Mouse (Mus musculus) myocyte (in vitro differentiated cells): ENCODE measurements around the gene Atn1.

ENCODE experiments used
- POLR2A ChIP-seq: IDR thresholded peaks from one replicate; pipeline ENCODE4 v1.6.1; 2011; ENCODE audit warnings: low read depth, mild to moderate bottlenecking, control low read depth, moderate library complexity; ENCODE audit not compliant: insufficient read length
- TCF12 ChIP-seq: IDR thresholded peaks from one replicate; pipeline ENCODE4 v1.6.1; 2011; ENCODE audit warnings: mild to moderate bottlenecking, control low read depth; ENCODE audit not compliant: poor library complexity, insufficient read depth, severe bottlenecking

DNA sequence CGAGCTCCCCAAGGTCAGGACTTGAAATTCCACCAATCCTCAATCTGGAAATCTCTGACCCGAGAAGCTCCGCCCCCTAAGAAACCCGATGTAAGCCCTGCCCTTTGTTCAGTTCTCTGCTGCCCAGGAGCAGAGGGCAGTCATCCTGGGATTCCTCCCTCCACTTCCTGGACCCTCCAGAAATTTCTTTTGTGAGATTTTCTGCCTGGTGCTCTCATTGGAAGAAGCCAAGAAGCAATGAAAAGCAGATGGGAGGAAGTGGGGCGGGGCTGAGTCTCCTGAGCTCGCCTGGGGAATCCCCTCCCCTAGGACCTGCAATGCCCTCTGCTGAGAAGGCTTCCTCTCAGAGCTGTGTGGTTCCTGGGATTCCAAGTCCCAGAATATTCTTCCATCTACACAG, 26.1 kb upstream of the Atn1 start:
- TF ChIP-seq POLR2A: no peak
- TF ChIP-seq TCF12: no peak
